Mouse (Mus musculus): ENCODE measurements at regions not wholly inside any gene's neighbourhood (a gene's known extent, or its start where the extent isn't known, plus 50 kb on each side); places are given as distances from the start of the nearest gene placed in this dataset.

DNA sequence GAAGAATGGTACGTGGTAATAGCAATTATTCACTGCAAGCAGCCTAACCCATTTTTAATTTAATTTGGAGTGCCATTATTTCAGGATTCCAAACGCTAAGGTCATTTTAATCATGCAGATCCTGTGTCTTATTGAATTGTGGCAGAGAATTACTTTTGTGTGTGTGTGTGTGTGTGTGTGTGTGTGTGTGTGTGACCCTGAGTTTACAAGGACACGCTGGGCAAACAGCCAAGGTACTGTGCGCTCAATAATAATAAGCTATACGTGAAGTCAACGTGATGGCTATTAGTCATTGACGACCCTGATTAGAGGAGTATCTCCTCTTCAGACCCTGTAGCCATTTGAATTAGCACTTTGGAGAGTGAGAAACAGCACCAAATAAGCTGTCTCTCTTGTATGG lies 144.1 kb downstream of the Klf7 start:
- DNase-seq = no peak

- no peak for DNase-seq
These were observed 144.7 kb downstream of the Klf7 start for GRCm38 (mm10) chr1:63977302-63977888.

- no peak for DNase-seq
These were observed 145.2 kb downstream of the Klf7 start for GRCm38 (mm10) chr1:63976862-63977261.

- no peak for DNase-seq
These were observed 154.2 kb downstream of the Klf7 start for GRCm38 (mm10) chr1:63967849-63968248.

- DNase-seq = no peak
These were observed 156.6 kb downstream of the Klf7 start for GRCm38 (mm10) chr1:63965446-63965845.

DNA sequence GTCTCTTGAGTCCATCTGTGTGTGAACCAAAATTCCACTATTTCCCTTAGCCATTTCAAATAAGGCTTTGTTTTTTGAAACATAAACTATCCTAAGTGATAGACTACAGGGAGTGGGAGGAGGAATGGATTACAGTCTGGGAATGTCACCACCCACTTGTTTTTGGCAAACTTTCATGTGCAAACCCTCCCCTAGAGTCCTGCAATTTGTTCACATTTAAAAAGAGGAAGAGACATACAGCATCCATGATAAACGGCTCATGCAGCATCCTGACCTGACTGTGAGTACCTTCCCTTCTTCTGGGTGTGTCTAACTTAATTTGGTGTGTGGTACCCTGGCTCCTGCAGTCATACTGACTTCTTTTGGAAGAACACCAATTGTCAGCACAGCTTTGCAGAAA lies 157.6 kb downstream of the Klf7 start:
- no peak for DNase-seq

- DNase-seq = no peak
These were observed 166.3 kb downstream of the Klf7 start for GRCm38 (mm10) chr1:63955701-63956355.

GRCm38 (mm10) chr1:63954876-63955513 lies 167.1 kb downstream of the Klf7 start:
- no peak for DNase-seq

- no peak for DNase-seq
These were observed 167.9 kb downstream of the Klf7 start for GRCm38 (mm10) chr1:63954172-63954571.

DNA sequence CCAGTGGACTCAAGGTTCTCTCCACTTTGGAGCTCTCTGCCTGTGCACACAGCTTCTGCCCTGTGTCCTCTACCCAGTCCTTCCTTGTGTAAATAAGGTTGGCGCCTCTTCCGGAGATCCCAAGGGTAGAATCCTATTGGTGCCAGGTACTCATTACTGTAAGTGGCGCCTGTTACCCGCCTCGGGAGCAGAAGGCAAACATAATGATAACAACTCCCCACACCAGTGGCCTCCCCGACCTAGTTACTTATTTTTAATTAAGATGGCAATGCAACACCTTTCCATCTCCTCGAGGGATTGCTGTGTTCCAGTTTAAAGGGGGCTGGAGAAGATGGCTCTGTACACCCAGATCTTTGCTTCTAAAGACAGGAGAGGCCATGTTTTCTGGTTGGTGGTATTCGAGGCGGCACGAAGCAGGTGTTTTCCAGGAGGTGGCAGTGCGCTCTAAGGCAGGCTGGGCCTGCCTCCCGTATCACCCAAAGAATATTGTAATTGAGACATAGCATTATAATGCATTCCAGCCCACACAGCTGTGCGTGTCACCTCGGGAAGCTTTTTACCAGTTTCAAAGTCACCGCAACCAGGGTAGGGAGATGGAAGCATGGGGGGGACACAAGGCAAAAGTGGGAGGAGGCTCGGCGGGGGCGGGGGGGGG lies 168.7 kb downstream of the Klf7 start:
- DNase-seq = peak; percentile 41 to 49

DNA sequence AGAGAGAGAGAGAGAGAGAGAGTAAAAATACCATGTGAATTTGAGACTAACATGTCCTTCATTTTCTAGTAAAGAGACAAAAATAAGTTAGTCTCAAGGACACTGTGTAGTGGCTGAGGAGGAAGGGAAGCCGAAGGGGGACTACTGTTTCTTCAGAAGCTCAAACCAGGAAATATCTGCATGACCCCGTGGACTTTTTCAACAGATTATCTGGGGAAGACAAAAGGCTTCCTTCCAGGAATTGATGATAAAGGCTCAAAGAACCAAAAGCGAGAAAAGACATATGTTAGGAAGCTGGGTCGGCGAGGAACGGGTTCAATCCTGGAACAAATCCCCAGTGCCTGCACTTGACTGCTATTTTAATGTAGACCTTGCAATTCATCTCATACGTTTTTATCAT lies 170.4 kb downstream of the Klf7 start:
- DNase-seq = no peak

DNA sequence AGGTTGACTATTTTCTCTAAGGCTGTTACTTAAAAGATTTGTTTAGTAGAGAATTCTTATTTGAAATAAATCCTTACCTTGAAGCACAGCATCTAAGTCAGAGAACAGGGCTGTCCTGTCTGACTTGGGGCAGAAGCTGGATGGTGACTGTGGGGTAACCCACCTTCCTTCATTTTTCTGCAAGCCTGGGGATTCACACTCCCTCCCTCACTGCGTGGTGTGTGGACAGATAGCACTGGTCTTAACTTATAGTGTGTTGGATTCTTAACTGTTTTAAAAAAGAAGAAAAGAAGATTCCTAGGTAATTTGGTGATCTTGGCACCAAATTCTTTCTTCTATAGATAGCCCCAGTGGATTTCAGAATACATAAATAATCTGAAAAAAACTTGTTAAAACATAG lies 174.8 kb downstream of the Klf7 start:
- no peak for DNase-seq

- no peak for DNase-seq
These were observed 175.2 kb downstream of the Klf7 start for GRCm38 (mm10) chr1:63946834-63947233.

DNA sequence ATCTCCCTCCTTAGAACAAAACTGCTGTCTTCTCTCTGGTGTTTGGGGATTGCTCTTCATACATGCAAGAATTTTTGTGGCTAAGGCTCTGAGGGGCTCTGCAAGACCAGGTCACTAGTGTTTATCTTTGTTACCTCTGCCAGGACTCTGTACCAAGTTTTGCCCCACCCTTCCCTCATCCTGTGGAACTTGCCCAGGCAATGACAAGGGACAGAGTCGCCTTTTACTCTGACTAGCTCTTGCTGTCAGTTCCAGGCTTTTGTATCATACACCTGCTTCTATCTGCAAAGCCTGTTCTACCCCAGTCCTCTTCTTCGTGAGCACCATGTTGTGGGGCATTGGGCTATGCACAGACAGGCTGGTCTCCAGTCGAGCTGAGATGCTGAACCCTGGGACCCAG lies 175.7 kb upstream of the 4933402D24Rik start:
- no peak for DNase-seq

GRCm38 (mm10) chr1:63938416-63938815 lies 169.3 kb upstream of the 4933402D24Rik start:
- no peak for DNase-seq

- no peak for DNase-seq
These were observed 168.4 kb upstream of the 4933402D24Rik start for GRCm38 (mm10) chr1:63937480-63937879.

DNA sequence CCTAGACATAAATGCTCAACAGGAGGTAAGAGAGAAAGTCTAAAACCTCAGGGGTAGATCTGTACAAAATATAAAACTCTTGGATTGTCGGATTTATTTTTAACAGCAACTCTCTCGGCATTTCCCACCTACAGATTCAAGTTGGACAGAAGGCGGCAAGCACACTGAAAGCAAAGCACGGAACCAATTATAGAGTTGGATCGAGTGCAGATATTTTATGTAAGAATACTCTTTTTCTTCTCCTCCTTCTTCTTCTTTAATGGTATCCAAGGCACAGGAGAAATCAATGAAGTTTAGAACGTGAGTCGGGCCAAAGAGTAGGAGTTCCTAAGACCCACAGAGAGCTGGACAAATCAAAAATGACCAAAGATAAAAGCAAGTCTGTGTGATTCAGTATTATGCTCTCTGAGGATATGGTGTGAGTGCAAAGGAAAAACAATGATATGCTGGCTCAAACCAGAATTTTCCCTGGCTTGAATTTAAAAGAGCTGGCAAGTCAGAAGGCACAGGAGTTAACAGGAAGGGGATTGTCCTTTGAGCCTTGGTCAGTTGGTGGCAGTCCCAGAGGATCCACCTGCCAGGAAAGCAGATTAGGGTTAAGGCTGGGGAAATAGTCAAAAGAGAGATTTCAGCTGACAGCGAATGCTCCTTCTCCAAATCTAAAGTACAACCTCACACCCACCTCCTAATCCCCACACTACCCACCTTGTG lies 165.7 kb upstream of the 4933402D24Rik start:
- DNase-seq = no peak

- DNase-seq = no peak
These were observed 163.4 kb upstream of the 4933402D24Rik start for GRCm38 (mm10) chr1:63932484-63932883.

- no peak for DNase-seq
These were observed 160.5 kb upstream of the 4933402D24Rik start for GRCm38 (mm10) chr1:63929362-63930125.

GRCm38 (mm10) chr1:63928850-63929249 lies 159.8 kb upstream of the 4933402D24Rik start:
- no peak for DNase-seq

DNA sequence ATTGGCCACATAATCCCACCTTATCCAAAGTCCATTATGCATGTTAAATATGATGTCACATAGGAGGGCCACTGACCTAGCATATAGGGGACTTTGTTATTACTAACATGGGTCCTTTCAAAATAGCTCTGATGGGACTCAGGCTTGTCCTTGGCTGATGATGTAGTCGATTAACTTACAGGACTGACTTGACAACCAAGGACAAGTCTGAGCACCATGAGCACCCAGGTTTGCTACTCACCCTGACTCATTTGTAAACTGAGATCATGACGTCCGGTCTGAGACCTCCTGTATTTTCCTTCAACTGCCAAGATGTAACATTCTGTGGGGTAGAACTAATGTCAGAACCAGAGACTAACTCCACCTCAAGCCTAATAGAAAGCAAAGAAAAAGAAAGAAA lies 159.3 kb upstream of the 4933402D24Rik start:
- DNase-seq = no peak

GRCm38 (mm10) chr1:63920181-63920933 lies 151.3 kb upstream of the 4933402D24Rik start:
- DNase-seq = no peak
